In genomic region chr2:110737981-110738380, GRCm38 (mm10) we compare ENCODE assay signal across 19 mouse cellular contexts. TPM values are rescaled to one million over a fixed set of nuclear protein-coding genes. Genes with fewer than 3 reads are reported as not detected.
"Had no signal": no experiment of that assay in that cellular context is flagged by ENCODE, and none has a peak within 500 bp of the region (broad histone marks: within the 10 kb centered on the region; RNA-seq: fewer than 3 reads in every experiment).

No protein-coding gene starts in this region.

- H3K27me3 ChIP-seq: midbrain, embryonic 12.5 days; neural tube, embryonic 13.5 days; neural tube, embryonic 15.5 days; stomach, embryonic 15.5 days had no signal

- H3K36me3 ChIP-seq: midbrain, embryonic 10.5 days; midbrain, embryonic 12.5 days; neural tube, embryonic 13.5 days; neural tube, embryonic 15.5 days; stomach, embryonic 15.5 days had no signal

- H3K4me1 ChIP-seq: midbrain, embryonic 10.5 days; midbrain, embryonic 12.5 days; neural tube, embryonic 13.5 days; neural tube, embryonic 15.5 days; stomach, embryonic 15.5 days had no signal

- ATAC-seq: midbrain, embryonic 16.5 days had no signal

- DNase-seq: lung, adult 18-20 months; lung, embryonic 14.5 days; lung, postnatal 10 days; lung, postnatal 4 days; midbrain, embryonic 14.5 days; retina, postnatal 1 day; thymus, adult 2 months; thymus, postnatal 25 days; thymus, postnatal 4 days had no signal

- H3K9ac ChIP-seq: lung, embryonic 14.5 days; midbrain, embryonic 12.5 days; neural tube, embryonic 13.5 days; neural tube, embryonic 15.5 days; stomach, embryonic 15.5 days had no signal

- H3K9me3 ChIP-seq: midbrain, embryonic 10.5 days; midbrain, embryonic 12.5 days; neural tube, embryonic 13.5 days; neural tube, embryonic 15.5 days; stomach, embryonic 15.5 days had no signal

- H3K4me3 ChIP-seq: midbrain, embryonic 10.5 days; midbrain, embryonic 12.5 days; myocyte; neural tube, embryonic 13.5 days; neural tube, embryonic 15.5 days; stomach, embryonic 15.5 days had no signal

- H3K27ac ChIP-seq: midbrain, embryonic 10.5 days; midbrain, embryonic 12.5 days; neural tube, embryonic 13.5 days; neural tube, embryonic 15.5 days; stomach, embryonic 15.5 days; stomach, postnatal 0 days had no signal

- H3K4me2 ChIP-seq: lung, embryonic 14.5 days; midbrain, embryonic 12.5 days; neural tube, embryonic 13.5 days; neural tube, embryonic 15.5 days; stomach, embryonic 15.5 days had no signal

RNA-seq across cellular contexts. Expression of gene Muc15, which starts 16.8 kb away (rescaled TPM):
- polyA plus RNA-seq: lung, embryonic 14.5 days; lung, embryonic 16.5 days; midbrain, embryonic 12.5 days; midbrain, embryonic 14.5 days; myocyte; neural tube, embryonic 11.5 days; neural tube, embryonic 13.5 days had no signal
